Mouse (Mus musculus) lung, embryonic 14.5 days (tissue): Measurements from ENCODE around the gene Mrpl44. TPM values are rescaled to one million over a fixed set of nuclear protein-coding genes. Genes with fewer than 3 reads are reported as not detected.

Experiments used
- ATAC-seq: fragments of 200-750 bp; cut with Nextera tagmentation; 2 replicates; pipeline ENCODE4 v1.8.0; 2017; ENCODE audit warnings: mild to moderate bottlenecking, moderate TSS enrichment, moderate library complexity; ENCODE audit not compliant: insufficient read depth
- DNase-seq: peaks from one replicate; pipeline ENCODE4 v3.0.0-alpha.2; 2015
- H3K27ac ChIP-seq: fragments of 300-500 bp; sonication (generic); 2 replicates; pipeline ENCODE4 v1.5.1; 2014; ENCODE audit warnings: low read depth, mild to moderate bottlenecking, moderate library complexity
- H3K27me3 ChIP-seq: fragments of 300-500 bp; sonication (generic); 2 replicates; pipeline ENCODE4 v1.6.1; 2014; ENCODE audit warnings: low read length, control low read depth; ENCODE audit not compliant: insufficient read depth
- H3K36me3 ChIP-seq: fragments of 300-500 bp; sonication (generic); 2 replicates; pipeline ENCODE4 v1.6.1; 2014; ENCODE audit warnings: control low read depth; ENCODE audit not compliant: insufficient read depth
- H3K4me1 ChIP-seq: fragments of 300-500 bp; sonication (generic); 2 replicates; pipeline ENCODE4 v1.6.1; 2014; ENCODE audit warnings: antibody characterized with exemption, control low read depth; ENCODE audit not compliant: insufficient read depth
- H3K4me2 ChIP-seq: fragments of 300-500 bp; sonication (generic); 2 replicates; pipeline ENCODE4 v1.6.1; 2014; ENCODE audit warnings: mild to moderate bottlenecking
- H3K4me3 ChIP-seq: fragments of 300-500 bp; sonication (generic); 2 replicates; pipeline ENCODE4 v1.5.1; 2014; ENCODE audit warnings: low read depth, low read length
- H3K9ac ChIP-seq: fragments of 300-500 bp; sonication (generic); 2 replicates; pipeline ENCODE4 v1.6.1; 2014
- H3K9me3 ChIP-seq: fragments of 300-500 bp; sonication (generic); 2 replicates; pipeline ENCODE4 v1.6.1; 2016; ENCODE audit warnings: low read depth, low read length, control low read depth
- CTCF ChIP-seq: IDR thresholded peaks from 2 replicates; pipeline ENCODE4 v1.5.1; 2016; ENCODE audit warnings: antibody characterized with exemption, low read depth
- WGBS: fragments of 180-500 bp; shearing (Covaris S2); extraction: QIAGEN DNeasy Blood & Tissue Kit; methylation state at CpG from one replicate; pipeline ENCODE4 v1.1.7; 2014; 5-methylcytosine and 5-hydroxymethylcytosine counted together
- polyA plus RNA-seq: library from polyadenylated mRNA; unstranded; fragments of >200 nt; fragmentation: Nextera tagmentation; extraction: Ambion mirVana; gene quantifications from 2 replicates; pipeline ENCODE4 v1.2.1, GENCODE M21; 2014

Gene Mrpl44
- polyA plus RNA-seq, 1 experiment from 2014 or later, result 52.8 TPM

- Histone ChIP-seq H3K36me3 (no peaks in the 10 kb centered on the region), H3K4me3 (peak overlapping the region; percentile 90), H3K9me3 (no peaks in the 10 kb centered on the region), H3K9ac (peak overlapping the region; percentile 7; the same call in 1 of the 2 replicates), H3K27me3 (no peaks in the 10 kb centered on the region), H3K4me1 (0 out of 2 replicates have a peak, but pooled peaks cover 4% of the 10 kb centered on the region), H3K27ac (no peak overlapping the region), H3K4me2 (peak overlapping the region; percentile 88)
- no peak for TF ChIP-seq CTCF
- peak; percentile 47 for ATAC-seq
- WGBS, result 2% methylated on average over 6 of the region's 6 CpGs
- DNase-seq, result no peak
These were observed 13.9 kb upstream of the Mrpl44 start for GRCm38 (mm10) chr1:79761917-79762271.

DNA sequence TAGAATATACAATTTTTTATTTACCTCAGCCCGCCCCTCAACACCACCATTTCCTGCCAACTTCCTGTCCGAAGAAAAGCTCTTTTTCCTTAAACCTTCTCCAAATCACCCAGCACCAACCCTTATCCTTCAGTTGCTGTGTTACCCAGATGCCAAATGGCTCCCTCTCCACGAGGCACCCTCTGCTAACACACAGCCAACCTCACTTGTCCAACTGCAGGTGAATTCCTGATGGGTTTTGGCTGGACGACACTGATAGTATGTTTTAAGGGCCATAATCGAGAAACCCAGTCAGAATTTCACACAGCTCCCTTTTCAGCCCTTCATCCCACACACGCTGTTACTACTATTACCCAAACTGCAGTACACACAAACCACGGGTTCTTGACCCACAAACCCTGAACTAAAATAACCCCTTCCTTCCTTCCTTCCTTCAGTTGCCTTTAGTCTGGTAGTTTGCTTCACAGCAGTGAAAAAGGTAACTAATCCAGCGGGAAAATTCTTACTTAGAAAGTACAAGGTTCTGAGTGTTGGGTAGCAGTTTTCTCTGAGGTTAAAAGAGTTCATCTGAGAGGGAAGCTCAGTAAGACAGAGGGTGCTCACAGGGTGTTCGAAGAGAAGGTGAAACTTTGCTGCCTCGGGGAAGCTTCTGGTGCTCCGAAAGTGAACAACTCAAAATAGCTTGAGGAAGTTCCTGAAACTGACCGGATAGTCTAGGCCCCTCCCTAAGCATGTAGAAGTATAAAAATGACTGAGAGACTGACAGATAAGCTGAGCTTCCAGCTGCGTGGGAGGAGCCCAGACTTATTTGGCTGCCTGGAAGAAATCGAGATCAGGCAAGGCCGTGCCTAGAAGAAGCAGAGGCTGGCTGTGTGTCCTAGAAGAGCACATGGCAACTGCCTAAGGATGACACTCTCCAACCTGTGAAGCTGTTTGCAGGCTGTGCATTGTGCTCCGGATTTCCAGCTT, 13.3 kb upstream of the Mrpl44 start:
- Histone ChIP-seq H3K4me2 (peak overlapping the region; percentile 88), H3K9ac (no peak overlapping the region), H3K36me3 (no peaks in the 10 kb centered on the region), H3K4me1 (0 out of 2 replicates have a peak, but pooled peaks cover 4% of the 10 kb centered on the region), H3K4me3 (peak overlapping the region; percentile 90; the same call in 1 of the 2 replicates), H3K27me3 (no peaks in the 10 kb centered on the region), H3K9me3 (no peaks in the 10 kb centered on the region), H3K27ac (no peak overlapping the region)
- ATAC-seq, result no peak
- DNase-seq, result no peak
- 44% methylated on average over 16 of the region's 16 CpGs for WGBS
- no peak for TF ChIP-seq CTCF

DNA sequence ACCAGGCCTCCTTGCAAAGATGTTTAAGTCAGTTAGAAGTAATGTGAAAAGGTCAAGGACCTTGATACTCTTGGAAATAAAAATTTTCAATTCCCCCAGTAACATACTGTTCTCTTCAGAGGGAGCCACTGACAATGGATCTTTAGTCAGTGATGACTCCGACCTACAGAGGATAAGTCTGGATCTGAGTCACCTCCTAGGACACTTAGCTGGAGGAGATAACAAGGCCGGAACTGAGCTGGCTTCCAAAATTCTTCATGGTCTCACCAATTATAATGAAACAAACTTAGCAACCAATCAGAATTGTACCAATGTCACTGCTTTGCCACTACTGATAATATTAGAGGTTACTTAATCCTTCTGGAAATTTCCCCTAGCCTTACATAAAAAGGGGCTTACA, 11.8 kb upstream of the Mrpl44 start:
- TF ChIP-seq CTCF, result no peak
- Histone ChIP-seq H3K27ac (no peak overlapping the region), H3K4me3 (no peak overlapping the region), H3K4me2 (no peak overlapping the region), H3K36me3 (no peaks in the 10 kb centered on the region), H3K9me3 (no peaks in the 10 kb centered on the region), H3K4me1 (0 out of 2 replicates have a peak, but pooled peaks cover 4% of the 10 kb centered on the region), H3K27me3 (no peaks in the 10 kb centered on the region), H3K9ac (no peak overlapping the region)
- 81% methylated on average over 2 of the region's 2 CpGs for WGBS
- ATAC-seq, result no peak
- DNase-seq, result no peak

GRCm38 (mm10) chr1:79764483-79764882, 11.3 kb upstream of the Mrpl44 start:
- H3K9me3 ChIP-seq, result no peaks in the 10 kb centered on the region
- ATAC-seq (no peak), DNase-seq (no peak)
- no peak overlapping the region for H3K27ac ChIP-seq
- H3K4me3 ChIP-seq, result no peak overlapping the region
- no peak overlapping the region for H3K4me2 ChIP-seq
- no peaks in the 10 kb centered on the region for H3K27me3 ChIP-seq
- 0 out of 2 replicates have a peak, but pooled peaks cover 4% of the 10 kb centered on the region for H3K4me1 ChIP-seq
- no peak for TF ChIP-seq CTCF
- no peaks in the 10 kb centered on the region for H3K36me3 ChIP-seq
- H3K9ac ChIP-seq, result no peak overlapping the region
- WGBS, result 60% methylated on average over 1 of the region's 1 CpGs

GRCm38 (mm10) chr1:79768231-79768630, 7.6 kb upstream of the Mrpl44 start:
- Histone ChIP-seq H3K4me1 (no peaks in the 10 kb centered on the region), H3K9me3 (no peaks in the 10 kb centered on the region), H3K4me3 (no peak overlapping the region), H3K27ac (no peak overlapping the region), H3K36me3 (no peaks in the 10 kb centered on the region), H3K9ac (no peak overlapping the region), H3K4me2 (no peak overlapping the region), H3K27me3 (no peaks in the 10 kb centered on the region)
- DNase-seq (no peak), ATAC-seq (no peak)
- 62% methylated on average over 1 of the region's 1 CpGs for WGBS
- TF ChIP-seq CTCF, result no peak

DNA sequence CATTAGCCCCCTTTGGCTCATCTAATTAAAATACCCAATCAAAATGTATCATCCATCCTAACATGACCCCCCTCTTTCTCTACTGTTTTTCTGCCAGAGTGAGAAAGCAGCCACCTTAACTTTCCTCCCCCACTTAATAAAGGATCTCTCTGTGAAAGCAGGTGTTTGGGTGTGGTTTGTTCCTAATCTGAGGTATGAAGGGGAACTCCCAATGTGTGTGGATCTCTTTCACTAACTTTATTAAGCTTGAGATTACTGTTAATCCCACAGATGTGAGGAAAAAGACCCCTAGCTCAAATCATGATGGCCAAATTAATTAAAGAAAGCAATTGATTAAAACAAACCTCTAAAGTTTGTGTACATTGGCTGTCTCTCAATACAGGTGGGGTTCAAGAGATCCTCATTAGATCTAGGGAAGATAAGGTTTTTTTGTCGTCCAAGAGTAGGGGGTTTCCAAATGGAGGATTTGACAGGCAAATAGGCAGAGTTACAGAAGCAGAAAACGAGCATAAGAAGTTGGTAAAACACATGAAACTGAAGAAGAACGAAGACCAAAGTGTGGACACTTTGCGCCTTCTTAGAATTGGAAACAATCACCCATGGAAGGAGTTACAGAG, 1.5 kb upstream of the Mrpl44 start:
- H3K9me3 ChIP-seq, result no peaks in the 10 kb centered on the region
- H3K4me1 ChIP-seq, result no peaks in the 10 kb centered on the region
- TF ChIP-seq CTCF, result no peak
- no peak for ATAC-seq
- no peak overlapping the region for H3K4me2 ChIP-seq
- no peak overlapping the region for H3K27ac ChIP-seq
- no peak overlapping the region for H3K9ac ChIP-seq
- 70% methylated on average over 4 of the region's 4 CpGs for WGBS
- no peak for DNase-seq
- H3K4me3 ChIP-seq, result no peak overlapping the region
- H3K27me3 ChIP-seq, result no peaks in the 10 kb centered on the region
- peaks cover 19% of the 10 kb centered on the region for H3K36me3 ChIP-seq

- Histone ChIP-seq H3K4me1 (no peaks in the 10 kb centered on the region), H3K4me3 (no peak overlapping the region), H3K9me3 (no peaks in the 10 kb centered on the region), H3K27ac (no peak overlapping the region), H3K9ac (no peak overlapping the region), H3K36me3 (peaks cover 53% of the 10 kb centered on the region), H3K4me2 (no peak overlapping the region), H3K27me3 (no peaks in the 10 kb centered on the region)
- 88% methylated on average over 11 of the region's 11 CpGs for WGBS
- no peak for DNase-seq
- no peak for ATAC-seq
- TF ChIP-seq CTCF, result no peak
These were observed 2.2 kb downstream of the Mrpl44 start for GRCm38 (mm10) chr1:79778011-79778410.
